Mouse (Mus musculus): Measurements from ENCODE around the gene Cln5.

The Cln5 gene

GRCm38 (mm10) chr14:103112606-103113363, 42.8 kb downstream of the Cln5 start:
- no peak for DNase-seq (ENCODE audit: low read depth, low spot score)

- no peak for DNase-seq (ENCODE audit: low read depth, low spot score)
These were observed 45.1 kb downstream of the Cln5 start for GRCm38 (mm10) chr14:103114994-103115670.

GRCm38 (mm10) chr14:103125756-103126155, 55.7 kb downstream of the Cln5 start:
- no peak for DNase-seq (ENCODE audit: low read depth, low spot score)

All from retina, adult 2 months (tissue).